Mouse (Mus musculus) midbrain, embryonic 11.5 days (tissue): ENCODE measurements around the gene Nr1i3. TPM values are rescaled to one million over a fixed set of nuclear protein-coding genes. Genes with fewer than 3 reads are reported as not detected.

Experiments
- ATAC-seq: fragments of 200-750 bp; cut with Nextera tagmentation; 2 replicates; pipeline ENCODE4 v1.8.0; 2017; ENCODE audit warnings: moderate TSS enrichment, moderate library complexity; ENCODE audit not compliant: low FRiP score
- DNase-seq: peaks from one replicate; pipeline ENCODE4 v3.0.0; 2015; ENCODE audit warnings: low spot score; ENCODE audit errors: missing footprints
- H3K27ac ChIP-seq: fragments of 300-500 bp; sonication (generic); 2 replicates; pipeline ENCODE4 v1.5.1; 2014; ENCODE audit warnings: low read depth, low read length
- H3K27me3 ChIP-seq: fragments of 300-500 bp; sonication (generic); 2 replicates; pipeline ENCODE4 v1.6.1; 2014; ENCODE audit warnings: mild to moderate bottlenecking, low read length, moderate library complexity, mixed read lengths; ENCODE audit not compliant: control insufficient read depth, insufficient read depth
- H3K36me3 ChIP-seq: fragments of 300-500 bp; sonication (generic); 2 replicates; pipeline ENCODE4 v1.6.1; 2014; ENCODE audit warnings: mild to moderate bottlenecking, low read length, moderate library complexity, mixed read lengths; ENCODE audit not compliant: control insufficient read depth, insufficient read depth
- H3K4me1 ChIP-seq: fragments of 300-500 bp; sonication (generic); 2 replicates; pipeline ENCODE4 v1.6.1; 2014; ENCODE audit warnings: low read length; ENCODE audit not compliant: control insufficient read depth, insufficient read depth
- H3K4me2 ChIP-seq: fragments of 300-500 bp; sonication (generic); 2 replicates; pipeline ENCODE4 v1.6.1; 2014; ENCODE audit warnings: mild to moderate bottlenecking, moderate library complexity
- H3K4me3 ChIP-seq: fragments of 300-500 bp; sonication (generic); 2 replicates; pipeline ENCODE4 v1.5.1; 2014; ENCODE audit warnings: low read depth, low read length
- H3K9ac ChIP-seq: fragments of 300-500 bp; sonication (generic); 2 replicates; pipeline ENCODE4 v1.6.1; 2014; ENCODE audit warnings: low read length
- H3K9me3 ChIP-seq: fragments of 300-500 bp; sonication (generic); 2 replicates; pipeline ENCODE4 v1.6.1; 2016; ENCODE audit warnings: low read length; ENCODE audit not compliant: control insufficient read depth
- WGBS: fragments of 180-500 bp; shearing (Covaris S2); extraction: QIAGEN DNeasy Blood & Tissue Kit; methylation state at CpG from one replicate; pipeline ENCODE4 v1.1.7; 2014; 5-methylcytosine and 5-hydroxymethylcytosine counted together
- polyA plus RNA-seq: library from polyadenylated mRNA; unstranded; fragments of >200 nt; fragmentation: Nextera tagmentation; extraction: Ambion mirVana; gene quantifications from 2 replicates; pipeline ENCODE4 v1.2.1, GENCODE M21; 2014

Nr1i3 gene
- polyA plus RNA-seq, 1 experiment from 2014 or later: 0.18 TPM

GRCm38 (mm10) chr1:171193093-171193840 lies 20.5 kb upstream of the Nr1i3 start:
- Histone ChIP-seq H3K9me3 (no peaks in the 10 kb centered on the region), H3K36me3 (no peaks in the 10 kb centered on the region), H3K27me3 (peaks cover 17% of the 10 kb centered on the region; the same call in 1 of the 2 replicates), H3K4me3 (peak overlapping the region; percentile 2; the same call in 1 of the 2 replicates), H3K9ac (peak overlapping the region; percentile 47; the same call in 1 of the 2 replicates), H3K27ac (peak overlapping the region; percentile 55; the same call in 1 of the 2 replicates), H3K4me1 (peaks cover 32% of the 10 kb centered on the region), H3K4me2 (peak overlapping the region; percentile 37)
- WGBS: 4% methylated on average over 18 of the region's 18 CpGs
- peak; percentile 53 for ATAC-seq
- DNase-seq: peak; percentile 95

DNA sequence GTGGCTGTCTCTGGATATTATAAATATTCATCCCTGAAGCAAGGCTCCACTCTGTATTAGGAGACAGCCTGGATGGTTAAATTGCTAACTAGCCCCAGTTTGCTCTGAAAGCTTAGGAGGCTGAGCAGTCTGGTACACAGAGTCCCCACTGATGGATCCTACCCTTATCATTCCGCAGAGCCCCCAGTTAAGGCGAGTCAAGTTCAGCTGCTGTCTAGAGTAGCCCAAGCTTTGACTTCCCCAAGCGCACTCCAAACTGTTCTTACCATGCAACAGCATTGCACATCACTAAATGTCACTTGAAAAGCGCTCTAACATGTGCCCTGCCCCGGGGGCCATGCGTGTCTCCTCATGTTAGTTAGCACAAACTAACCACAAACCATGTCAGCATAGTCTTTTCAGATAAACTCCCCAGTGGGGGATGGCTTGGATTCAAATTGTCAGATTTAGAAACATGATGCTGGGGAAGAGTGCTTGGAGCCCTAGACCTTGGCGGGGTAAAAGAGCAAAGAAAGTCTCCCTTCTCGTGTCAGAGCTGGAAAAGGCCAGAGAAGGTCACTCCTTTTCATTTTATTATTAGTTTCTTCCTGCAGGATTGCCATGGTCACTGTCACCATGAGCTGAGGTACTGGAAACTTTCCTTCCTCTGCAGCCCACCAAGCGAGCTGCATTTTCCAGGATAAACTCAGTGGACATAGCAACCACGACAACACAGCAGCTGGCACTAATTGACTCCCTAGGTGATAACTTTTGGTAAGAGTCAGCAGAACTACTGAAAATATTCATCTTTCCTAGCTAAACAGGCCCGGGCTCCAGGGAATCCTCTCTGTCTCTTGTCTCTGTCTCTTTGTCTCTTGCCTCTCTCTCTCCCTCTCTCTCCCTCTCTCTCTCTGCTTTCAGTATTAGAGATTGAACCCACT lies 19.6 kb upstream of the Nr1i3 start:
- H3K4me2 ChIP-seq: peak overlapping the region; percentile 37

DNA sequence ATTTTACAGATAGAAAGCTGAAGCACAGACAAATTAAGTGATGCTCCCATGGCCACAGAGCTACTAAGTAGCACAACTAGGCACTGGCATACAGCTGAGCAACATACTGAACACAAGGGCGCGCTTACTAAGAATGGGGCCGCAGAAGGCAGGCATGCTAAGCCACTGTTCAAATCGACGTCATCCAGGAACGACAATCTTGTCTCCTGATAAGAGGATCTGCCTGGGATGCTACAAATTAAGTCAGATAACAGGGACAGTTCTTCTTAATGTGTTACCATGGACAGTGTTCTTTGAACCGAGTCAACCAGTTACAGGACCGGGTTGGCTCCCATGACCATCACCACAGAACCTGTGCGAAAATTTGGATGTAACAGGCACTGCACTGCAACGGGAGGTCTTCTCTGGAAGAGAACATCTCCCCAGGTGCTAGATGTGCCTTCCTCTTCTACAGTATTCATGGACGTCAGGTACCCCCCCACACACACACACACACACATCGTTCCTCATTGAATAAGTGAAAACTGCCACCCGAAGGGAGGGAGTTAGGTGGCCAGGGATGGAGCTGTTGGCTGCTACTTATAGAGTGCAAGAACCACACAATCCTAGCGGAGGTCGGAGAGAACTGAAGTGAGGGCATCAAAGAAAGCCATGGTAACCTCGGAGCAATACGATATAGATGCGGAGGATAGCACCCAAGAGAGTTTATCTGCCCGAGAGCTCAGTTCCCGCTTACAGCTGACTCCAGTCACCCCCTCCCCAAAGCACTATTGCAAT lies 18.5 kb upstream of the Nr1i3 start:
- no peak overlapping the region for H3K27ac ChIP-seq
- peak overlapping the region; percentile 64 for H3K4me3 ChIP-seq
- H3K9me3 ChIP-seq: no peaks in the 10 kb centered on the region
- H3K9ac ChIP-seq: peak overlapping the region; percentile 68
- peak overlapping the region; percentile 98 for H3K4me2 ChIP-seq
- peaks cover 17% of the 10 kb centered on the region; the same call in 1 of the 2 replicates for H3K27me3 ChIP-seq
- 3% methylated on average over 20 of the region's 20 CpGs for WGBS
- peak; percentile 23; the same call in 1 of the 2 replicates for ATAC-seq
- H3K36me3 ChIP-seq: no peaks in the 10 kb centered on the region
- H3K4me1 ChIP-seq: peaks cover 18% of the 10 kb centered on the region
- DNase-seq: no peak

More for the DNA sequence above, 19.6 kb upstream of the Nr1i3 start:
- Histone ChIP-seq H3K9me3 (no peaks in the 10 kb centered on the region), H3K9ac (no peak overlapping the region; the same call in 1 of the 2 replicates), H3K27me3 (peaks cover 17% of the 10 kb centered on the region; the same call in 1 of the 2 replicates), H3K4me1 (peaks cover 24% of the 10 kb centered on the region), H3K27ac (peak overlapping the region; percentile 55; the same call in 1 of the 2 replicates), H3K36me3 (no peaks in the 10 kb centered on the region), H3K4me3 (no peak overlapping the region)
- ATAC-seq (no peak), DNase-seq (peak; percentile 94)
- 22% methylated on average over 11 of the region's 11 CpGs for WGBS

DNA sequence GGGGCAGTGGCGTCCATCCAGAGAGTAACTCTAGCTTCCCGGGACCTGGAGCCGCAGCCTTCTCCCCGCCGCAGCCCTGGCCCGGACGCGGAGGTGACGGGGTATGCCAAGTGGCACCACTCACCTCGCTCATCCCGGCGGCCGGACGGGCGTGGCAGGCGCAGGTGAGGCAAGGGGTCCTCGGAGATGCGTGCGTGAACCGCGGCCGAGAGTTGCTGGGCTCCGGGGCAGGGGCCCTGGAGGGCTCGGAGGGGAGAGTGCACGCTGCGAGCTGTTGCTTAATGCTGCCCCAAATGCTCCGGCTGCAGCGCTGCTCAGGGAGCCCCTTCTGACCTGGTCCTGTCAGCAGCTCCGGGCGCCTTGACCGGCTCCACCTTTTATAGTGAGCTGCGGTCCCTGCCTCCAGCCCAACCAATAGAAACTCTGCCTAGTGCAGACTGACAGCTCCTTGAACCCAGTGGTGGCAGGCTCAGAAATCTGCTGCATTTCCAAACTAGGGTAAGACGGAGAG lies 17.8 kb upstream of the Nr1i3 start, which contains the start of gene Pcp4l1:
Gene Pcp4l1, minus strand, starts transcription at position 382 of the 511 bp plus-strand sequence.
- peak within 1 kb of the TSS; percentile 64 for H3K4me3 ChIP-seq
- H3K27me3 ChIP-seq: peaks cover 17% of the 10 kb centered on the region; the same call in 1 of the 2 replicates
- WGBS: under 1% methylated on average over 33 of the region's 33 CpGs
- no peaks in the 10 kb centered on the region for H3K9me3 ChIP-seq
- H3K4me1 ChIP-seq: peaks cover 18% of the 10 kb centered on the region
- H3K27ac ChIP-seq: no peak within 1 kb of the TSS
- H3K9ac ChIP-seq: peak within 1 kb of the TSS; percentile 68
- peak within 1 kb of the TSS; percentile 98 for H3K4me2 ChIP-seq
- DNase-seq: peak; percentile 95
- ATAC-seq: peak; percentile 82
- H3K36me3 ChIP-seq: no peaks in the 10 kb centered on the region

- Histone ChIP-seq H3K27me3 (peaks cover 14% of the 10 kb centered on the region; the same call in 1 of the 2 replicates), H3K36me3 (no peaks in the 10 kb centered on the region), H3K9me3 (no peaks in the 10 kb centered on the region), H3K9ac (no peak overlapping the region), H3K27ac (no peak overlapping the region), H3K4me3 (no peak overlapping the region), H3K4me2 (no peak overlapping the region), H3K4me1 (peaks cover 2% of the 10 kb centered on the region; the same call in 1 of the 2 replicates)
- DNase-seq: peak; percentile 53
- 72% methylated on average over 1 of the region's 1 CpGs for WGBS
- no peak for ATAC-seq
Observed at GRCm38 (mm10) chr1:171199532-171199931, 14.2 kb upstream of the Nr1i3 start.

DNA sequence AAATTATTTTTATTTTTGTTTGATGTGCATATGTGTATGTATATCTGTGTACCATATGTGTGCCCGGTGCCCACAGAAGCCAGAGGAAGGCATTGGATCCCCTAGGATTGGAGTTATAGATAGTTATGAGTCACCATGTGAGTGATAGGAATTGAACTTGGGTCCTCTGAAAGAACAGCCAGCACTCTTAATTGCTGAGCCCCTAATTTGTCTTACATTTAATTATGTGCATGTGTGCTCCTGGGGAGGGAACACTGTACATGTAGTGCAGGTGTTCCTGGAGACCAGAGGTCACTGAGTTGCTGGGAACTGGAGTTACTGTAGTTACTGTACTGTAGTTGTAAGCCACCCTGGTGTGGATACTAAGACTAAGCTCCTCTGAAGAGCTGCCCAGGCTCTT lies 13.0 kb upstream of the Nr1i3 start:
- Histone ChIP-seq H3K9me3 (no peaks in the 10 kb centered on the region), H3K4me1 (peaks cover 2% of the 10 kb centered on the region; the same call in 1 of the 2 replicates), H3K36me3 (no peaks in the 10 kb centered on the region), H3K4me2 (no peak overlapping the region), H3K9ac (no peak overlapping the region), H3K27me3 (peaks cover 5% of the 10 kb centered on the region; the same call in 1 of the 2 replicates), H3K27ac (no peak overlapping the region), H3K4me3 (no peak overlapping the region)
- 100% methylated on average over 1 of the region's 1 CpGs for WGBS
- ATAC-seq: no peak
- peak; percentile 62 for DNase-seq

DNA sequence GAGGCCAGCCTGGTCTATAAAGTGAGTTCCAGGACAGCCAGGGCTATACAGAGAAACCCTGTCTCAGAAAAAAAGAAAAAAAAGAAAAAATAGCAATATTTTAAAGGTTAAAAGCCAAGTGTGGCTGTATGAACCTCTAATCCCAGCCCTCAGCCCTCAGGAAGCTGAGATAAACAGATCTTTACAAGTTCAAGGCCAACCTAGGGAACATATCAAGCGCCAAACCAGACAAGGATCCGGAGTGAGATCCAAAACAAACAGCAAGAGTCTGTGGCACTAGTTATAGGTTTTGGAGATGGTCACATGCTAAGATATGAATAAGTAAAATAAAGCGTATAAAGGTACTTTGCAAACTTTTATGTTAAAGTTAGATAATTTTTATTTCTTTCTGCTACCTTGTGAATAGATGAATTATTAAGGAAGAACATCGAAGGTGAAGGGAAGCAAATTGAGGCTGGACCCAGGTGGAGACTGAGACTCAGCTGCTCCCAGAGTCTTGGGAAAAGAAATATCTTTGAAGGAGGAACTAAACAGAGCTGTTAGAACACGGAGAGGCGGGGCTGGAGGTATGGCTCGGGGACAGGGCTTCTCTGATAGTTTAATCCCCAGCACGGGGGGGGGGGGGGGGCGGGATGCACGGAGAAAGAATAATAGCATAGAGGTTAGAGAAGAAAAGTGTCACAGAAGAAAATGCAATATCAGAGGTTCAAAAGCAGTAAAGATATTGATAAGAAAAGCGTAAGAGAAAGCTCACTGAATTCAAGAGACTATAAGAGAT lies 10.1 kb upstream of the Nr1i3 start:
- Histone ChIP-seq H3K9ac (no peak overlapping the region), H3K27ac (no peak overlapping the region), H3K9me3 (no peaks in the 10 kb centered on the region), H3K36me3 (no peaks in the 10 kb centered on the region), H3K27me3 (no peaks in the 10 kb centered on the region), H3K4me2 (no peak overlapping the region), H3K4me1 (no peaks in the 10 kb centered on the region), H3K4me3 (no peak overlapping the region)
- WGBS: 61% methylated on average over 9 of the region's 11 CpGs
- ATAC-seq (no peak), DNase-seq (no peak)
